Mouse (Mus musculus) gastrocnemius, postnatal 36 days (tissue): ENCODE data around the gene Tmcc1. TPM values are rescaled to one million over a fixed set of nuclear protein-coding genes. Genes with fewer than 3 reads are reported as not detected.
"Not testable (repeated sequence)": the region's sequence is repeated elsewhere in the genome, so short reads cannot be mapped to it uniquely, and the experiment has no call there.

Source experiments
- DNase-seq, 2 experiments: peaks; one replicate each; pipeline ENCODE4 v3.0.0; 2022
- intact Hi-C: fragments of 180-260 bp; cut with DNase I; formaldehyde crosslinking; loops from one replicate; pipeline ENCODE4 v1.15.1; 2025
- total RNA-seq, 2 experiments: library from RNA; stranded (reverse); gene quantifications; 2 replicates each; pipeline ENCODE4 v1.2.3; 2021

Gene Tmcc1
- total RNA-seq, 2 experiments from 2014 or later, result 46.3 to 59.5 TPM

DNA sequence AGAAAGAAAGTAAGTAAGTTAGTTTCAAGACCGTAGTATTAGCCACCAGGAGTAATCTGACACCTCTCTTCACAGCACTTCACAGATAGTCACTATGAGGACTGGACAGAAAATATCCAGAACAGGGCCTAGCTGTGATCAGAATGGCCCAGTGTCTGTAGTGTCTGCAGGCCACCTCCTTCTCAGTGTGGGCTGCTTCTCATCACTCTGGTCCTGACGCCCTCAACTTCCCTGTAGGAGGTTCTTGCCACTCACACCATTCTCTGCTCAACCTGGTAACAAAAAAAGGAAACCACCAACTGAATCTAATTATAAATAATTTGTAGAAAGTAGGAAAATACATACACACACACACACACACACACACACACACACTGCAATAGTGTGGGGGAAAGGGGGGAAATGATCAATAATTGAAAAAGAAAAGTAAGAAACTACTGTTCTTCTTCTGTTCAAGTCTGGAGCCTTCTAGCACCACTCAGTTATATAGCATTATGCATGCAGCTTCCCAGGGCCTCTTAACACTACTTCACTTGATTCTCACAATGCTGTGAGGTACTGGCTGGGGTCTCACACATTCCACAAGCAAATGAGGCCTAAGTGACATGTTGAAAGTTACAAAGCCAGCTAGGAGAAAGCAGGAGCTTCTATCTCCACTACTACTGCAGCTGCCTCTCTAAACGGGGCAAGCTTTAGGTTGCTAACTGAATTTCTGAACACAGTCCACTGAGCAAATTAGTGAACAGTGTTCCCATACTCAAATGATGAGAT, 38.2 kb downstream of the Tmcc1 start:
- intact Hi-C loops, result no loop called here
- DNase-seq, result no peak

DNA sequence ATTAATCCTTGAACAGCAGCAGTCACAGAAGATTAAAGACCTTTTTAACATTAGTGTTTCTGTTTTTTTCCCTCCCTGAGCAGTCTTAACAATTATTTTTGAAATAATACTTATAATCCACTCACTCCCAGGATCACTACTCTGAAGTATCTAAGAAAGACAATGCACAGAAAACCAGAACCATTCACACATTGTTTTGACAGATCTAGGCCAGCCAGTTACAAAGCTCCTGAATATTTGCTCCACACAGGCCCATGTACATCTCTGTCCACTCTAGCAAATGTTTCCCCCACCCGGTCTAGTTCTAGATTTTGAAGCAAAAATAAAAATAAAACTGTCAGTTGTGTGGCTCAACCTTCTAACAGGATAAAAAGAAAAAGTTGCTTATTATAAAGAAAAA, 45.9 kb downstream of the Tmcc1 start:
- intact Hi-C loops, result no loop called here
- no peak for DNase-seq

DNA sequence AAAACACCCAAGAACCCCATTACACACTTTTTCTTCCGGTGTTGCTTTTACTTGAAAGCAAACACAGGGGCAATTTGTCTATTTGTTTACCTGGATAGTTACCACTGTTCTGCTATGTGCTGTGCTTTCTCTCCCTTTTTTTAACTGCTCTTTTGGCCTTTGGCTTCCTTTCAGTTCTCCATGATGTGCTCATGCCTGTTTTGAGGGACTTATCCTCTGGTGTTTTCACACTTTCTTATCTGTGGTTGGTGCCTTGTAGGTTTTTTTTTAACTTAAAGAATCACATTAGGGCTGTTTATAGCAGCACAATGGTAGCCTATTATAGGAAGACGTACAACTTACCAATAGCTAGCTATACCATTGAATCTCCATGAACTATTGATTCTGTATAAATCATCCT, 51.6 kb downstream of the Tmcc1 start:
- intact Hi-C loops, result no loop called here
- no peak for DNase-seq

- no peak for DNase-seq
- intact Hi-C loops, result no loop called here
Measured at GRCm38 (mm10) chr6:116140782-116141181, 52.5 kb downstream of the Tmcc1 start.

DNA sequence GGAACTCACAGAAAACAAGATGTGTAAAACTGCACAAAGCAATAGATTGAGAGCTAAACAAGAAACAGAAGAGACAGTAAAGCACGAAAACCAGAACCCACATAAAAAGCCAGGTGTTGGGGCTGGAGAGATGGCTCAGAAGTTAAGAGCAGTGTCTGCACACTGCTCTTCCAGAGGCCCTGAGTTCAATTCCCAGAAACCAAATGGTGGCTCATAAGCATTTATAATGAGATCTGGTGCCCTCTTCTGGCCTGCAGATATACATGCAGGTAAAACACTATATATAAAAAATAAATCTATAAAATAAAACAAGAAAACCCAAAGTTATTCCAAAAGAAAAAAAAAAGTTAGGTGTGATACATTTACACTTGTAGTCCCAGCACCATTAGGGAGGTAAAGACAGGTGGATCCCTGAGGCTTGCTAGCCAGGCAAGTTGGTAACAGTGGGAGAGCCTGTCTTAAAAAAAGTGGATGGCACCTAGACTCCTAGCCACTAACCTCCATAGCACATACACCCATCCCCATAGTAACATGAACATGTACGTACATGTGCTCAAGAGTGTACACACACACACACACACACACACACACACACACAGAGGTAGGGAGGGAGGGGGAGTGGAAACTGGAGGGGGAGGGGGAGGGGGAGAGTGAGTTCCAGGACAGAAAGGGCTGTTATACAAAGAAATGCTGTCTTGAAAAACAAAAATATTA, 54.0 kb downstream of the Tmcc1 start:
- intact Hi-C loops, result loop anchor here (5.0 kb wide), 1 partner anchor 237 kb away; no protein-coding TSS in a partner anchor
- DNase-seq, result no peak

- intact Hi-C loops, result loop anchor here (5.0 kb wide), 1 partner anchor 234 kb away; no protein-coding TSS in a partner anchor
- no peak for DNase-seq
Measured at GRCm38 (mm10) chr6:116135971-116136632, 57.2 kb downstream of the Tmcc1 start.

GRCm38 (mm10) chr6:116133756-116134155, 59.5 kb downstream of the Tmcc1 start:
- no peak for DNase-seq
- intact Hi-C loops, result no loop called here

GRCm38 (mm10) chr6:116131771-116132170, 61.5 kb downstream of the Tmcc1 start:
- intact Hi-C loops, result no loop called here
- no peak for DNase-seq

DNA sequence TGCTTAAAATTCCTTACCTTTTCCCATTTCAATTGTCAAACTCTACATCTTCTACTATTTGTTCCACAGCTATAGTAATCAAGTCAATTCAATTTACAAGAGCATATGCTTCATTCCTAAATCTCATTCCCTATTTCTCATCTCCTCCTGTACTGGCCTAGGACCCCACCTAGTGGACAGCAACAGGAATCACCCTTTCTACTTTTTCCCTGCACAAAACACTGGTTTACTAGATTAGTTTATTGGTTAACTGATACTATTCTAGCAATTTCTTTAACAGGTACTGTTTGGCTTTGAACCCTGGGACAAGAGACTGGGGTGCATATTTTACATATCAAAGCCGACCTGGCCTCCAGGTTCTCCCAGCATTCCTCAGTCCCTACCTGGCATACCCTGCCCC, 64.6 kb downstream of the Tmcc1 start:
- no peak for DNase-seq
- intact Hi-C loops, result loop anchor here (2.0 to 10.0 kb wide), 2 partner anchors 118 to 284 kb away; no protein-coding TSS in a partner anchor

DNA sequence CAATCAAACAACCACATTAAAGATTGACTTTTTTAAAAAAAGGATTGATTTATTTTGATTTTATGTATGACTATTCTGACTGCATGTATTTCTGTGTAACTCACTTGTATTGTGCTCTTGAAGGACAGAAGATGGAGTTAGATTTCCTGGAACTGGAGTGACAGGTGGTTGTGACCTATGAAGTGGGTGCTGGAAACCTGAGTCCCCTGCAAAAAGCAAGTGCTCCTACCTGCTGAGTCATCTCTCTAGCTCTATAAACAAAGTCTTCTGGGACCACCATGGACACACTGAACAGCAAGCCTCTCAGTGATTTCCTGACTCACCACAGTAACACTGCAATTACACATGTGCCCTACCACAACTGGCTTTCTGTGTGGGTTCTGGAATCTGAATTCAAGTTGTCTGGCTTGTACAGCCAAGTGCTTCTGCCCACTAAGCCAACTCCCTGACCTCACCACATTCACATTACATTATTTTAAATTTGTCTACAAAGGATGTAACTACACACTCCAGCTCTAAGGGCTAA, 65.3 kb downstream of the Tmcc1 start:
- DNase-seq, result no peak
- intact Hi-C loops, result loop anchor here (2.0 to 10.0 kb wide), 2 partner anchors 117 to 283 kb away; no protein-coding TSS in a partner anchor

GRCm38 (mm10) chr6:116126577-116126976, 66.7 kb downstream of the Tmcc1 start:
- intact Hi-C loops, result loop anchor here (10.0 kb wide), 1 partner anchor 282 kb away; no protein-coding TSS in a partner anchor
- DNase-seq, result no peak

DNA sequence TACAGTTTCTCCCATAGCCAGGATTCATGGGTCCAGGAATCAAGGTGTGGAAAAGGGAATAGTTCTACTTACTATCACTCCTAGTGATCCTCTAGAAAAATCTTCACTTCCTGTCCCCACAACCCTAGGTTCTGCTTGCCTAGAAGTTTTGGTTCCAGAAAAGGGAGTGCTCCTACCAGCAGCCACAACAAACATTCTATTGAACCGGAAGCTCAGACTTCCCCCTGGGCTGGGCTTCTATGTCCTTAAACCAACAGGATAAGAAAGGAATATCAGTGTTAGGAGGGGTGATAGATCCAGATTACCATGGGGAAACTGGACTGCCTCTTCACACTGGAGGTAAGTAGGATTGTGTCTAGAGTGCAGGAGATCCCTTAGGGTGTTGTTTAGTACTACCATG, 70.4 kb downstream of the Tmcc1 start:
- DNase-seq, result no peak
- intact Hi-C loops, result loop anchor here (10.0 kb wide), 1 partner anchor 278 kb away; no protein-coding TSS in a partner anchor

GRCm38 (mm10) chr6:116119669-116120068, 73.6 kb downstream of the Tmcc1 start:
- intact Hi-C loops, result loop anchor here (10.0 kb wide), 1 partner anchor 275 kb away; no protein-coding TSS in a partner anchor
- no peak for DNase-seq

DNA sequence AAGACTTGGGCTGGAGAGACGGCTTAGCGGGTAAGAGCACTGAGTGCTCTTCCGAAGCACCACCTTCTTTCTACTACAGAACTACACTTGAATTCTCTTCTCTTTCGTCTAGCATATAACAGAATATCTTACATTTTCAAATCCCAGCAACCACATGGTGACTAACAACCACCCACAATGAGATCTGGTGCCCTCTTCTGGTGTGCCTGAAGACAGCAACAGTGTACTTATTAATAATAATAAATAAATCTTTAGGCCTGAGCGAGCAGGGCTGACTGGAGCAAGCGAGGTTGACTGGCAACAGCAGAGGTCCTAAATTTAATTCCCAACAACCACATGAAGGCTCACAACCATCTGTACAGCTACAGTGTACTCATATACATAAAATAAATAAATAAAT, 76.7 kb downstream of the Tmcc1 start:
- intact Hi-C loops, result not testable (repeated sequence)

DNA sequence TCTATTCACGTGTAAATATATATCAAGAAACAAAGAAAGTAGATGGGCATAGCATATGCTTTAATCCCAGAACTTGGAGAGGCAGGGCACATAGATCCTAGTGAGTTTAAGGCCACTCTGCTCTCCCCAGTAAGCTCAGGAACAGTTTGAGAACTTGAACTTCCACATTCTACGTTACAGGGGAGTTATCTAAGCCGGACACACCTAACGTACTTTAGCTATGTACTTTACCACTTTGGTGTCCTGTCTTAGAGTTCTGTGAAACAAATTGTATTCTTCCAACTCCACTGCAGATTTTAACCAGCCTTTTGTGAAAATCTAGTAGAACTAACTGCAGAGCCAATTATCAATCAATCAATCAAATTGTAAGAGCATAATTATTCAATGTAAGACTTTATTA, 82.7 kb downstream of the Tmcc1 start:
- DNase-seq, result no peak
- intact Hi-C loops, result no loop called here

More for the DNA sequence above, 76.7 kb downstream of the Tmcc1 start:
- DNase-seq, result not testable (repeated sequence)

GRCm38 (mm10) chr6:116107471-116108358, 85.6 kb downstream of the Tmcc1 start:
- DNase-seq, result peak; percentile 22 to 26
- intact Hi-C loops, result no loop called here

DNA sequence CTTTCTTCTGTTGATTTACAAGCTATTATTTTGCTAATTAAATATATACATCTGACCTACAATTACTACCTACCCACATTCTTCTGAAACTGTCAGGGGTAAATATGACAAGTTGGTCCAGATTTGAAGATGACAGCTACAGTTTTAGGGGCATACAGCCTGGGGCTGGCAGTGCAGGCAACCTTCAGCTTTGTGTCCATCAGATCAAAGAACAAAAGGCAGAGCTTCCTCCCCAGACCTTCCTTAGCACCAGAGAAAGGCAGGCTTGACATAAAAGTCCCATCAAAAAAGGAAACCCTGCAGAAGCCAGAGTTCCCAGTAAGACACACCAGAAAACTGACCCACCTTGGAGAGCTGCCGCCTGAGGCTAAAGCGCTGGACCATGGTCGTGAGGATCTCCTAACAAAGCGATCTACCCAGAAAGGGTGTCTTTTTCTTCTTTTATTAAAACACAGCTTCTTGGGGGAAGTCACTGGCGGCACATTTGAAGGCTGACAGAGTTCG, 86.3 kb downstream of the Tmcc1 start:
- intact Hi-C loops, result no loop called here
- DNase-seq, result no peak

DNA sequence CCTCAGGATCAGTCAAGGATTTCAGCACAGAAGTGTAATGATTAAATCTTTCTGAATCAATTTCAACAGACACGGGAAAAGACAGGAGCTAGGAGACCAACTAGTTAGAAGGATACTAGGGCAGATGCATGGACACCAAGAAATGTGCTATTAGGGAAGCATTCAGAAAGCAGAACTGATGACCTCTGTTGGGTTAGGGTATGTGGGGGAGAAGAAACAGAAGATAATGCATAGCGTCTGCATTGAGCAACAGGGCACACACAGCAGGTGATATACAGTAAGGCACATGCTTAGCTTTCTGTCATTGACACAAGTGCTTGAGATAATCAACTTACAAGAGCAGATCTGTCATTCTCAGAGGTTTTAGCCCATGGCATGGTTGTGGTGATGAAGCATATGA, 95.7 kb downstream of the Tmcc1 start:
- intact Hi-C loops, result no loop called here

GRCm38 (mm10) chr6:116089402-116089801, 103.9 kb downstream of the Tmcc1 start:
- intact Hi-C loops, result no loop called here

More for the DNA sequence above, 95.7 kb downstream of the Tmcc1 start:
- no peak for DNase-seq

More at GRCm38 (mm10) chr6:116089402-116089801, 103.9 kb downstream of the Tmcc1 start:
- DNase-seq, result no peak
